Mouse (Mus musculus) heart, adult 18-20 months (tissue): ENCODE results near the gene Rnf144a. TPM values are rescaled to one million over a fixed set of nuclear protein-coding genes. Genes with fewer than 3 reads are reported as not detected.

ENCODE experiments used
- DNase-seq, 2 experiments: peaks; one replicate each; pipeline ENCODE4 v3.0.0; 2021 to 2022; ENCODE audit warnings: mixed read lengths in 1 of 2
- total RNA-seq, 2 experiments: library from RNA; stranded (reverse); gene quantifications; 2 replicates each; pipeline ENCODE4 v1.2.3; 2021

The Rnf144a gene
- total RNA-seq, 2 experiments from 2014 or later: 9.7 to 12.1 TPM

DNA sequence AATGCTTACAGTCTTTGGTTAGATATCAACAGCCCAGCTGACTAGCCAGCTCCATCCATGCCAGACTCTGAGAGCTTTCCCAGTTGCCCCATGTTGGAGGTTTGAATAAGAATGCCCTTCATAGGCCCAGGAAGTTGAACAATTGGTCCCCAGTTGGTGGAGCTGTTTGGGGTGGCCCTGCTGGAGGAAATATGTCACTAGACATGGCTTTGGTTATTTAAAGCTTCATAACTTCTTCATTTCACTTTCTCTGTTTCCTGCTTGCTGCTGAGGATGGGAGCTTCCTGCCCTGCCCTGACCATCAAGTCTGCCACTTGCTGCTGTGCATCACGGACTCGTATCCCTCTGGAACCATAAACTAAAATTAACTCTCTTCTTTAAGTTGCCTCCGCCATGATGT, 4.6 kb downstream of the Rnf144a start:
- DNase-seq: no peak

DNA sequence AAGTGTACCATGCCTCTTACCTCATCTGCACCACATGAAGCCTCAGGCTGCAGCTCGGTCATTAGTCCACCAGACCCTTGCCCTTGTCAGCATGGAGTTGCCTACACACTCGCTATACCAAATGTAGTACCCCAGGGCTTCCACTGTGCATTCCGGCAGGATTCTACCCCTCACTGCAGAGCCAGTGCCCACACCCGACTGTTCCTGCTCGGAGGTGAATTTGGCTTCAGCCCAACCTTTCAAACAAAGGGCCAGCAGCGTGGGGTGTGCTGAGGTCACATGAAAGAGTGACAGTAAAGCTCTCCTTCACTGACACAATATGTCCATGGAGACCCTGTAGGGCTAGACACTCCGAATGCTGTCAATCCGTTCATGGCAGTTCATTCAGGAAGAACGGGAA, 6.3 kb downstream of the Rnf144a start:
- DNase-seq: no peak

DNA sequence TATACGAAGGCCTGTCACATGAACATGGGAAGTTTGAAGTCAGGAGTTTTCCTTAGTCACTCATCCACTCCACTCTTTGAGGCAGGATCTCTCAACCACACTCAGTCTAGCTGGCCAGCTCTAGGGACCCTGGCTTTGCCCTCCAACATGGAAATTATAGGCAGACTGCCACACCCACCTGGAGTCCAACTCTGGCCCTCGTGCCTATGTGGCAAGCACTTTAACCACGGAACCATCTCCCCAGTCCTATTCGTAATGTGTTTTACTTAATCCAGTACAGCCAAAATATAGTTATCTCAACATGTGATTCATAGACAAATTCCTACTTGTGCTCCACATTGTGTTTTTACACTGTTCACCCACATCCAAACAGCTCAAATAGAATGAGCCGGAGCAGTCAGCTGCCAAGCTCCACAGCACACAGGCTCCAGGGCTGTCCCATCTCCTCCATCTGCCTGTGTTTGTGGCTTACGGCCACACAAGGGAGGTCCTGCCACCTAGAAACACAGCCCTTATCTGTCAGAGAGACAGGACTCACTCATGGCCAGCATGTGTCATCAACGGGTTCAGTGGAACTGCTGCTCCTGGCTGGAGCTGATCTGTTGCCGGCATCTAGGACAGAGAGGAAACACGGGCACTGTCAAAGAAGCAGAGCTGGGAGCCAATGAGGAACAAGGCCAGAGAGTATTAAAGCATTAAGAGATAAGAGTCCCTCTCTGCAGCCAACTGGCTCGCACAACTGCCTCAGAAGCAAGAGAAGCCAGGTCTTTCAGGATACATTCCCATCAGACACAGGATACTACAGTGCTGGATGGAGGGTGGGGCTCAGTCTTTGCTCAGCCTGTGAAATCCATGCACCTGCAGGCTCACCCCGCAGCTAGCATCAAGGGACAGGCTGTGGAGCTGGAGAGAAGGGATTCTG, 10.0 kb downstream of the Rnf144a start:
- peak; percentile 81 to 91 for DNase-seq

DNA sequence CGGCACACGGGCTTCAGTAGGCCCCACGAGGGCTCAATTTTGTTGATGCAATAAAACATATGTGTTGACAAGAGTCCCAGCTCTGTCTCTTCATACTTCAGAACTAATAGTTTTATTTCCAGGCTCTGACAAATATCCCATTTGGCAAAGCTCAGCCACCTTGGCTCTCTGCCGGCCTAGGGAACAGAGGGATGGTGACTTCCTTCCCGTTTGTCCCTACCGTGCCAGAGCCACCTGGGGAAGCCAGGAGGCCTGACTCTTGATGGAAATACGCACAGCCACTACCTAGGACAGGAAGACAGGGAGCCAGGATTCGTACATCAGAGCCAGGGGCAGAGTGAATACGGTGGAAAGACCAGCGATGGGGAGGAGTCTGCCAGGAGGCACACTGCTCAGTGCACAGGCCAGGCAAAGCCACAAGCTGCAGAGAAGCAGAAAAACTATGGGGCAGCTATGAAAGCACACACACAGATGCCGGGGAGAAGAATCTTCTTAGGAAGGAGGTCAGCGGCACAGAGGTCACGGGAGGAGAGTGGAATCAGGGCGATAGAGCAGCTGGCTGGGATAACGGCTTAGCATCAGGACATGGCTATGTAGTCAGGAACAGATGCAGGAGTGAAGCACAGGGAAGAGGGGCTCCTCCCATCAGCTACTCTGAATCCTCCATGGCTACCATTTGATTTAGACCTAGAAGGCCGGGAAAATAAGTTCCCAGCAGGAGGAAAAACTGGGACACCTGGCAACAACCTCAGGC, 11.5 kb downstream of the Rnf144a start:
- peak; percentile 79 to 82 for DNase-seq

DNA sequence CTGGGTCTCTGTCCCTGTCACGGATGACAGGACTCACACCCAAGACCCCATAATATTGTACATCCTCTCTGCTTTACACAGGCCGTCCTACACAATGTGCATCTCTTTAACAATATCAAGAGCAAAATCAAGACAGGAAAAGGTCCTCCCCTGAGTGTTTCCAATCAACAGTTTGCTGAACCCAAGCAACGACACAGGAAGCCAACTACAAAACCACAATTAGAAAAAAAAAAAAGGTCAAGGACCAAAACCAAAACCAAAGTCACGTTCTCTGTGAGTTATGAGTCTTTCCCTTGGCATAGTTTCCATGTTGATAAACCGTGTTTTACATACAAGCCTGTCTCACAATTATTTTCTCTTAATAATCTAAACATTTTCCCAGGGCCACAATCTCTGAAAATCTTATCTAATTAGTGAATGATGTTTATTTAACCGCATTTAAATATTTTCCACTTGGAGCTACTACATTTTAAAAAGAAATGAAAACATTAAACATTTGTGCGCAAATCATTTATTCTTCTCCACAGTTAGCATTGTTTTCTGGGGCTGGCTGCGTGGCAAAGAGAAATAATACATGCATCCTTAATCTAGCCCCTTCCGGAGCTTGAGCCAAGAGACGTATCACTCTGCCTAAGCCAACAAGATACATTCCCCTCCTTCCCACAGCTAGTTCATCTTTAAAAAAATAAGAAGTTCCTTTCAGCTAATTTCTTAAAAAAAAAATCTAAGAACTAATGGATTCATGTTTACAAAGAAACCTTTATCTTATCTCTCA, 13.2 kb downstream of the Rnf144a start:
- DNase-seq: peak; percentile 41 to 64

DNA sequence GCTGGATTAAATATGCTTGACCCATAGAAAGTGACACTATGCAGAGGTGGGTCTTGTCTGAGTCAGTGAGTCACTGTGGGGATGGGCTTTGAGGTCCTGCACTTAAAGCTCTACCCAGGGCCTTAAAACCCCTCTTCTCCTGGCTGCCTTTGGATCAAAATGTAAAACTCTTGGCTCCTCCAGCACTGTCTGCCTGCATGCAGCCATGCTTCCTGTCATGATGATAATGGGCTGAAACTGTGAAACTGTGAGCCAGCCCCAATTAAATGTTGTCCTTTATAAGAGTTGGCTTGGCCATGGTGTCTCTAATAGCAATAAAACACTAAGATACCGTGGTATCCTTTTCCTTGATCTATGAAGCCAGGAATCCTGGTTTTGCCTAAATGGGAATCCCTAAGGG, 13.8 kb downstream of the Rnf144a start:
- DNase-seq: no peak

DNA sequence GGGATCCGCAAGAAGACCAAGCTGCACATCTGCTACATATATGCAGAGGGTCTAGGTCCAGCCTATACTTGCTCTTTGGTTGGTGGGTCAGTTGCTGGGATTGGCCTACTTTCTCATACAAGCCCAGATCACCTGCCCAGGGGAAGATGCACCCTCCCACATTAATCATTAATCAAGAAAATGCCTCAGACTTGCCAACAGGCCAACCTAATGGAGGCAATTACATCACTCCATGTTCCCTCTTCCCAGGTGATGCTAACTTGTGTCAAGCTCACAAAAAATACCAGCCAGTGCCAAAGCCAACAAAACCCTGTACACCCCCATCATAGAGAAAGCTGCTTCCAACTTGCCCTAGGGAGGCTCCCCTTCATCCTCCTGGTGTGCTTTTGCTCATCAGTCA, 14.3 kb downstream of the Rnf144a start:
- no peak for DNase-seq

DNA sequence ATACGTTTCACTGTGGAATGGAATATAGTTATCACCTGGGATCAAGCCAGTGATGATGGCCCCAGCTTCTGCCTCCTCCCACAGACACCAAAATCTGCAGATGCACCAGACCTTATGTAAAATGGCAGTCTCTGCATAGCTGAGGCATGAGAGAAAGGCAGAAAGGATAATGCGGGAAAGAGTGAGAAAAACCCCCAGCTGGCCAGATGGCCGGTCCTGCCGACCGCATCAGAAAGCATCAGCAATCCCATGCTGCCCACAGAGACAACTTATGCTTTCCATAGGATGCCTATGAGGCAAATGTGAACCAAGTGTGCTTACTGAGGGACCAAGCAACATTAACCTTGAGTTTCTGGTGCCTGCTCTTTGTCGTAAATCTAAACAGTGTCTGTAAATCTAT, 15.7 kb downstream of the Rnf144a start:
- DNase-seq: no peak

DNA sequence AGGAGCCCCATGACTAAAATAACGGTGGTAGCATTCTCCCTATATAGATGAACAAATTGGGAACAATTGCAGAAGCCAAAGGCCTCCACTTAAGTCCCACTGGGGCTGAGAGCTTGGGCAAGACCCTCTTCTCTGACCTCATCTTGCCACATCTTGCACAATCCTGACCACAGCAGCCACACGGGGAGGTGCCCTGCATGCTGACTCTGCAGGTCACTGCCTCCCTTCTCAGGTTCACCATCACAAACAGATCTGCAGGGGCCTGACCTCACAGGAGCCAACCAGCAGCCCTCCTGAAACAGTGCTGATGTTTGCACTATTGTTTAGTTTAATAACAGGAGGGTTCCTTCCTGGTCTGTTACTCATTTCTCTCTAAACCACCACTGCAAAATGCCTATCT, 16.5 kb downstream of the Rnf144a start:
- peak in 1 of 2 experiments; percentile 37 for DNase-seq

DNA sequence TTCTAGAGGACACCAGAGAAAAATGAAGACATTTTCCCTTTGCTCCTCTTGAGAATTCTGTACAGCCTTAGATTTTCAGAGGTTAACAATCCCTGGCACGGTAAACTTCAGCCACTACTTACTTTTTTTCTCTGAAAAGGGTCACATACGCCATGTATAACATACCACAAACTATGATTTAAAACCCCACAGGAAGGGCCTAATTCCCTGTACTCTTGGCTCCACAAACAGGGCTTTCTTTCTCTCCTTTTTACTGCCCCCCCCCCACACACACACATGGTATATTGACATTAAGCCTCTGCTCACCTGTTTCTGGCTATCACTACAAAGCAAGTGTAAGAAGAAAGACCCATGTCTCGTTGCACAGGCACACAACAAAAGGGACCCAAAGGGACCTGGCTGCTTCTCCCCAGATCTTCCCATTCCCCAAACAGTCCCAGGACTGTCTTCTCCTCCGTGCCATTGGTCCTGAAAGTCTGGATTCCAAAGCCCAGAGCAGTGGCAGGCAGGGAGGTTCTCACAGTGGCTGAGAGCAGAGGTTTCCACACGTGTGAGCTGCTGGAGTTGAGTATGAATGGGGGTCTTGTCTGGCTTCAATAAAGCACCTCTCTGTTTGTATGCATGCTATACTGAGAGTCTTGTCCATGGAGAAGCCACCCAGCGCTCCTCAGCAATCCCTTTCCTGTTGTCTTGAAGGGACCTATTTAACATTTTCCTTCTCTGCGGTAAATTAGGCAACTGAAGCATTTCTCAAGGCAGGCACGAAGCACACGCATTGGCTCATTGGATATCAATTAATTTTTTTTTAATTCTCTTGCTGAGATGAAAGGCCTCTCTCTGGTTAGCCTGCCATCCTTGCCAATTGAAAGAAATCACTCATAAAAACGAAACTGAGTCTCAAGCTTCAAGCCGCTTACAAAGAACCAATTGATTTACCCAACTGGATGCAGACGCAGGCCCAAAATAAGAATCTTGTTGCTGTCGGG, 20.3 kb downstream of the Rnf144a start:
- DNase-seq: no peak

DNA sequence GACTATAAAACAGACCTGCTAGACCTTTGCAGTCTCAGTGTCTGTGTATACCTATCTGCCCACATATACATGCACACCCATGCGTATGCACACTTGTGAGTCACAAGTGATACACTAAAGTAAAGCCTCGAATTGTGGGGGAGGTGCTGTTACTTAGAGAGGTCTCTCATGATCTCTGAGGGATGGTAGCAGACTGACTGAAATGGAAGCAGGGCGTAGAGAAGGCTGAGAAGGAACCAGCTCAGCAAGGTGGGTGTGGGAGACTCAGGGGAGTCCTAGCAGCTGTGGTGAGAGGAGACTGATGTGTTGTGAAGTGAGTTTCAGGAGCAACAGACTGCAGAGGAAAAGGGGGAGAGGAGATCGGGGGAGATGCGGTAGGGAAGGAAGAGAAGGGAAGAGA, 21.8 kb downstream of the Rnf144a start:
- no peak for DNase-seq

DNA sequence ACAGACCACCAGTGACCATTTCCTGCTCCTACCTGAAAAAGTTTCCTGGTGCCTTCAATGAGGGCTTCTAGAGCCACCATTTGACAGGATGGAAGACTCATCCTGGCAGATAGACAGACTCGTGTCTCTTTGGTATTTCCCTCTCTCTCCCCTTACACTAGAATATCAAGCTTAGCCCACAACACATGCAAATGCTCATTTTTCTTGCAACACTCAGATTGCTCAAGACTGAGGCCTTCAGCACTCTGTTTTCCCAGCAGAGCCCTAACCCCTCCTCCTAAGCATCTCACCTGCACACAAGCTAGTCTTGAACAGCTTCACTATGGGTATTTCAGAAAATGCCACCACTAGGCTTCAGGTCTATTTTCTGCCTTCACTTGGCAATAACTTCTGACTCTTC, 23.9 kb downstream of the Rnf144a start:
- DNase-seq: no peak

DNA sequence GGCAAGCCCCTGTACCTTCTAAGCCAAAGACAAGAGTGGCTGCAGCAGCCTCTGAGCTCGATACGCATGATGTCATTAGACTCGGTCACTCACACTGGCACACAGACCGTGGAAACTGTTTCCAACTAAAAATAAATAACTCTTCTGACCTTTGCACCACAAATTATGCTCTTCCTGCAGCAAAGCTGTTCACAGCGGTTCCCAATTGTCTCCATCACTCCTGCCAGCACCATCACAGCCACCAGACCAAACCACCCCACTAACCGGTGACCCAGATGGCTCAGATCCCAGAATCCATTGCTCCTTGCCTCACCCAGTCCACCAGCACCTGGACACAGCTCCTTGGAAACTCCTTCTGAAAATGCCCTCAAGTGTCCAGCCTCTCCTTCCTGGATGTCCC, 27.5 kb downstream of the Rnf144a start:
- DNase-seq: no peak

DNA sequence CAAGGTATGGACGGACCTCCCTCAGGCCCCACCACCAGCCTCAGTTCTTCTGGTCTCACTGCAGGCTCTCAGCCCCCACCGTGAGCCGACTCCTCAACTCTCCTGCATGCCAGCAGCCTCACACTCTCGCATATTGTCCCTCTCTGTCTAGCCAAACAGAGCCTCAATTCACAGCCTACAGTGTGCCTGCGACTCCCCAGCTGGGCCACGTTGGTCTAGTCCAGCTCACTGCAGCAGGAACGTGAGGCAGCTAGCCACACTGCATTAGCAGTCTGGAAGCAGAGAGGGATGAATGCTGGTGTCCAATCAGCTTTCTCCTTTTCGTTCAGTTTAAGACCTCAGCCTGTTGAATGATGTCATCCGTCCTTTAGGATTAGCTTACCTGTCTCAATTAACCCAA, 28.1 kb downstream of the Rnf144a start:
- no peak for DNase-seq

DNA sequence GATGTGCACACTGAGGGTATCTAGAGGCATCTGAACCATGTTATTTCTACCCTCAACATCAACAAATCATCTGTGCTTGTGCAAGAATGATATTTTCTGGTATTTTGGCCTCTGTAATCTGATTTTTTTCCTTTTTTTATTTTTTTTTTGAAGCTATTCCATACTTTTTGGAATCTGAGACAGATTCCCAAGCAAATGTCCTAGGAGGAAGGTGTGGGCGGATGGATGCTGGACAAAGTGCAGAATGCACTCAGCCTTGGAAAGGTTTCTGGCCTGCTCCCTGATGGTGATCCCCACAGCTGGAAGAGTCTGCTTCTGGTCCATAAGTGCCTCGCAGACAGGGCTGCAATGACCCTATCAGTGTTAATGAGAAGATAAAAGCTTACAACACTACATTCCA, 28.9 kb downstream of the Rnf144a start:
- DNase-seq: peak in 1 of 2 experiments; percentile 50

DNA sequence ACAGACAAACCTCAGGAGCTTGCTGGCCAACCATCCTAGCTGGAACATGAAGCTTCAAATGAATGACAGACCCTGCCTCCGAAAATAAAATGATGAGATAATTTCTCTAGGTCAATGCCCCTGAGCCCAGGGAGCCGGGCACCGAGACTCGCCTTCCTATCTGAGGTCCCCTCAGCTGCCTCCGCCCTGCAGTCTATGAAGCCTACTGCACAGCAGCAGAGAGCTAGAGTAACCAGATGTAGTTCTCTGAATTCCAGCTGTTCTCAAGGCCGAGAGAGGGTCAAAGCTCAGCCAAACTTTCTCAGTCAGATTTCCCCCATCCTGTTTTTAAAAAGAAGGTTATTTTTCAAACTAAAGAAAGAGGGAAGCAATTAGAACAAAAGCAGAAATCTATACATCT, 29.3 kb downstream of the Rnf144a start:
- DNase-seq: peak in 1 of 2 experiments; percentile 36

DNA sequence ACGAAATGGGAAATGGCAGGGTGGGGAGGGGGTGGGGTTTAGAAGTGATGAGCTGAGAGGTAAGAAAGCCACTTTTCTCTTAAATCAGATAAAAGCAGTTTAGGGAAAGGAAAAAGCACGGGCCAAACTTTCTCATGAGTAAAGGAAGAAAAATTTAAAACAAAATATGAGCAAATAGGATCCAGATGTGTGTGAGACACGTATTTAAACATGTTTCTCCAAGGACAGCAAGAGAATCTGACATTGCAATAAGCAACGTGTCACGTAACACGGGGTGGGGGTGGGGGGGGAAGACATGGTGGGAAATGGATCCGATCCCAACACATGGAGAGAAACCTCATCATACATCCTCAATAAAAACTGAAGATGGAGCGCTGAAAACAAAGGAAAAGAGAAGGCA, 33.3 kb downstream of the Rnf144a start:
- no peak for DNase-seq

DNA sequence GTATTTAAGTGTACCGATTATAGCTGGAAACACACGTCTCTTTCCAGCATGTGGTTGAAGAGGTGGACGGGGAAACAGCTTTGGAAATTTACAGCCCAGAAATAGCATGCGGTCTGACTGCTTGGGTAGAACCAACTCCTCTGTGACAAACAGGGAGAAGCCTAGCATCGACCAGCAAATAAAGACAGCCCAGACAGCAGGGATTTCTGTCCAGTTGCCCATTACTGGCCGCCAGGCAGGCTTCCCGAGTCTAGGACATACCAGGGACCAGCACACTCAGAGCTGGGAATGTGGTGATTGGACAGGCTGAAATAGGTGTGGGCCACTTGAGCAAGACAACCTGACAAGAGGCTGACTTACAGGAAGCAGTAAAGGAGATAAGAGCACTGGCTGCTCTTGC, 35.3 kb downstream of the Rnf144a start:
- no peak for DNase-seq

DNA sequence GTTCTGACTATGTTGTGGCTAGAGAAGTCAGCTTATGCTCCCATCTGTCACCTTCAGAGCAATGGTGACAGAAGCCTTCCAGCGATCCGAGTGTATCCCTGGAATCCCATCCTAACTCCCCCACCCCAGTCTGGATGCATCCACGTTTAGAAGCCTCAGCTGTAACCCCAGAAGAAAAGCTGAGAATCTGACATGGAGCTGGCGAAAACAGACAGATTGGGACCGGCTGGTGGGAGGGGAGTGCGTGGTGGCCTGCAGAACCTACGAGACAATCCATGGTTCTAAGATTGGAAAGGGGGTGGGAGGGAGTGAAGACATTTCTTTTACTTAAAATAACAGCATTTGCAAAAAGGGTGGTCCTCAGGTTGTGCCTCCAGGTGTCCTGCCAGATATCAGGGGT, 37.4 kb downstream of the Rnf144a start:
- DNase-seq: no peak

DNA sequence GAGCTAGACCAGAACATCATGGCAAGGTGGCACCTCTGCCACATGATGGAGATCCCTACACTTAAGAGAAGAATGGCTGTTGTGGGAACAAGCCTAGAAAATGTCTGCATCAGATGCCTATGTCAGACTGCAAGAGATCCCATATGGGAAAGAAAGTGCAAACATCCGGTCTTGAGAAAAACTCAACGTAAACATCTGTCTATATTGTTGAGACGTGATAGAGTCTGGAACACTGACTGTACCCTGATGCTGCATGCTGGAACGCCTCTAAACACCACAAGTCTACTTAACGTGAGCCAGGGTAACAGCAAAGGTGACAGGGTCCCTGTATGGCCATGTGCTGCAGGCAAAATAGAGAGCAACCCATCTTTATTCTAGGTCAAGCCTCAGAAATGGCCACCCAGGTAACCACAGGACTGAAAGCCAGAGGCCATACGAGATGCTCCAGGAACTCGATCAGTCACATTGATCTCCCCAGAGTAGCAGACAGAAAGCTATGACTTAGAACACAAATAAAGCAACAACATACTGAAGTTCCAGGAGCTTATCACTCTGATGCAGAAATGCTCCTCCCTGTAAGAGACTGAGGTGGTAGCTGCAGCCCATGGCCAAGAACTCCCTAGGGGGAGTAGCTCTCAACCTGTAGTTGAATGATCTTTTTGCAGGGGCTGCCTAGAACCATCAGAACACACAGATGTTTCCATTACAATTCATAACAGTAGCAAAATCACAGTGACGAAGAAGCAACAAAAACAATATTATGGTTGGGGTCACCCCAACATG, 38.3 kb downstream of the Rnf144a start:
- DNase-seq: no peak

DNA sequence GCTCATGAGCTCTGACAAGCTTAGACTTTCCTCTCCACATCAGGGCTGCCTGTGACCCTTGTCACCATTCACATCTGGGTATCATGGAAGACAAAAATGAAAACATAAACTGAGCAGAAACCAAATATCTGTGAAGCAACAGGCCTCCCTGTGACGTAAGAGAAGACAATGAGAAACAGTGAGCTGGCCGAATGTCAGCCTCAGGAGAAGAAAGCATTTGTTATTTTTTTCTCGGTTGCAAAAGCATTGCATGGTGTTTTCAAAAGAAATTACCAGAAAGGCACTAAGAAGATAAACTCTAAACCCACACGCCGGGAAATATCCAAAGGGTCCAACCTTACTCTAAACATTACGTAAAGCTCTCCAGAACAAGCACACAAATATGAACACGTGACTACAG, 41.3 kb downstream of the Rnf144a start:
- no peak for DNase-seq
